Mouse (Mus musculus): ENCODE data around the gene Slc7a6. TPM values are rescaled to one million over a fixed set of nuclear protein-coding genes. Genes with fewer than 3 reads are reported as not detected.

The Slc7a6 gene
- polyA plus RNA-seq, 1 experiment from 2014 or later, result 68.9 TPM

DNA sequence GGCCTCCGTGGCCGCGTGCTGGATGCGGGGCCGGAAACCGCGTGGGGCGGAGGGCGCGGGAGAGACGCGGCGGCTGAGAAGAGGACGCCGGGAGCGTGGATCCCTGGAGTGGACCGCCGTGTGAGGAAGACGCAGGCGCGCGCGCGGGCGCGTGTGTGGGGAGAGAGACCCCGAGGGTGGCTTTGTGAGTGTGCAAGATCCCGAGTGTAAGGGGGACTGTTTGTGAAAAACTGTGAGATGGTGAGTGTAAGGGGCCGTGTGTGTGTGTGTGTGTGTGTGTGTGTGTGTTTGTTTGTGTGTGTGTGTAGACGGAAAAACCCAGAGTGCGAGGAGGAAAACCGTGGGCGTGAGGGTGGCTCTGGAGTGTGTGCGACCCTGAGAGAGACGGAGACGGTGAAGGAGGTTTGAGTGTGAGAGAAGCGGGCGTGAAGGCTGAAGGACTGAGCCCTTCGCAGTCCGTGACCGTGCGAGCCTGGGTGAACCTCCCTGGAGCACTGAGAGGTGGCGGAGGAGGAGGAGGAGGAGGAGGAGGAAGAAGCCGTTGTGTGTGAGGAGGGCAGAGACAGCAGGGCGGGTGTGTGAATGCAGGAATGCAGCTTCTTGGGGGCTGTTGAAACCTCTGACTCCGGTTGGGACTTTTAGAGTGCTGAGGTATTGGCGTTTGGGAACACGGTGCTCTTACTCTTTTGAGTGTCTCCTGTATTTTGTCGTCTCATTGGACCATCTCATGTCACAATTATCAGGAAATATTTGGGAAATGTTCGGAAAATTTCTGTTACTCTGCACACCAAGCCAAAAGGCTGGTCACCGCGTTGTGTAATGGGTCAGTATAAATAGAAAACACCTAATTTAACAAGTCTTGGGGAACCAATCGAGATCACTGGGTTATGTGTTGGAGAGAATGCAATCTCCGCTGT, 618 bp downstream of the Slc7a6 start:
- peak overlapping the region; percentile 90 for H3K9ac ChIP-seq
- H3K36me3 ChIP-seq, result peaks cover 4% of the 10 kb centered on the region
- H3K9me3 ChIP-seq, result no peaks in the 10 kb centered on the region
- peak; percentile 72 for ATAC-seq (ENCODE audit: low FRiP score, low read depth)
- under 1% methylated on average over 54 of the region's 54 CpGs for WGBS
- peaks cover 14% of the 10 kb centered on the region; the same call in 1 of the 2 replicates for H3K4me1 ChIP-seq
- H3K27me3 ChIP-seq, result no peaks in the 10 kb centered on the region
- H3K27ac ChIP-seq, result peak overlapping the region; percentile 89
- H3K4me3 ChIP-seq, result peak overlapping the region; percentile 81
- H3K4me2 ChIP-seq (replicated peaks), result peak overlapping the region; percentile 93

- H3K27ac ChIP-seq, result no peak overlapping the region
- no peak for ATAC-seq (ENCODE audit: low FRiP score, low read depth)
- peak overlapping the region; percentile 93 for H3K4me2 ChIP-seq (replicated peaks)
- no peaks in the 10 kb centered on the region; the same call in 1 of the 2 replicates for H3K36me3 ChIP-seq
- peak overlapping the region; percentile 90 for H3K9ac ChIP-seq
- H3K4me1 ChIP-seq, result peaks cover 14% of the 10 kb centered on the region; the same call in 1 of the 2 replicates
- H3K9me3 ChIP-seq, result no peaks in the 10 kb centered on the region
- H3K4me3 ChIP-seq, result peak overlapping the region; percentile 81
- no peaks in the 10 kb centered on the region for H3K27me3 ChIP-seq
- WGBS, result 26% methylated on average over 6 of the region's 6 CpGs
Observed at GRCm38 (mm10) chr8:106169934-106170480, 1.4 kb downstream of the Slc7a6 start.

DNA sequence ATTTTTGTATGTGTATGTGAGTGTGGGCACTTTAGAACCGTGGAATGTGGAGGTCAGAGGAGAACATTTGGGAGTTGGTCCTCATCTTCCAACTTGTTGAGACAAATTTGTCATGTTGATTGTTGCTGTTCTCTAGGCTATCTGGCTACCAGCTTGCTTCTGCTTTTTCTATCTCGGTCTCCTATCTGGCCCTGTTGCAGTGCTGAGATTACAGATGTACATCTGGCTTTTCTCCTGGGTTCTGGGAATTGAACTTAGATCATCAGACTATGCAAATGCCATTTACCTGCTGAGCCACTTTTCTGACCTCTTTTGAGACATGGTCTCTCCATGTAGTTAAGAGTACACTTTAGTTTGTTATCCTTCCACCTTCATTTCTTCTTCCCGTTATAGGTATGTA, 4.9 kb downstream of the Slc7a6 start:
- H3K9ac ChIP-seq, result no peak overlapping the region
- no peak overlapping the region for H3K4me3 ChIP-seq
- H3K4me2 ChIP-seq (replicated peaks), result no peak overlapping the region
- peaks cover 28% of the 10 kb centered on the region for H3K4me1 ChIP-seq
- no peak for ATAC-seq (ENCODE audit: low FRiP score, low read depth)
- 88% methylated on average over 3 of the region's 3 CpGs for WGBS
- H3K27ac ChIP-seq, result no peak overlapping the region
- no peaks in the 10 kb centered on the region for H3K9me3 ChIP-seq
- H3K27me3 ChIP-seq, result no peaks in the 10 kb centered on the region
- H3K36me3 ChIP-seq, result no peaks in the 10 kb centered on the region

DNA sequence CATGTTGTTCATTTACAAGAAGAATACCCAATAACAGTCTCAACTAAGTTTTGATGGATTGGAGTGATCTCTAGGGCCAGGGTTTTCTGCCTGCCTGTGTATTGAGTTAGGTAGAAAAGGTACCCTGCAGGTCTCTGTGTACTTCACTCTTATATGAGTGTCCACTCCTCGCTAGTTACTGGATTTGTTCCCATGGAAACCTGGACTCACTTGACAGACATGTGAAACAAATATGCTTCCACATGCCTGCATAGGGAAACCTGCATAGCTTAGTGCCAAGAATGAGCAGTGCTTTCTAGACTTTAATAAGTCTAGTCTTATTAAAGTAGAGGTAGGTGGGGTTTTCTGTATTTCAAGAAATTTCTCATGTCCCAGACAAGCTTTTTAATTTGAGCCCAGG, 8.2 kb downstream of the Slc7a6 start:
- Histone ChIP-seq H3K4me2 (replicated peaks) (no peak overlapping the region), H3K36me3 (peaks cover 10% of the 10 kb centered on the region), H3K9me3 (no peaks in the 10 kb centered on the region), H3K4me3 (no peak overlapping the region), H3K4me1 (peaks cover 19% of the 10 kb centered on the region), H3K27me3 (no peaks in the 10 kb centered on the region), H3K27ac (no peak overlapping the region), H3K9ac (no peak overlapping the region)
- 14% methylated on average over 1 of the region's 1 CpGs for WGBS
- ATAC-seq (ENCODE audit: low FRiP score, low read depth), result peak; percentile 59; the same call in 1 of the 2 replicates

GRCm38 (mm10) chr8:106177594-106177993, 8.9 kb downstream of the Slc7a6 start:
- Histone ChIP-seq H3K27me3 (no peaks in the 10 kb centered on the region), H3K4me3 (no peak overlapping the region), H3K9me3 (no peaks in the 10 kb centered on the region), H3K4me1 (peaks cover 19% of the 10 kb centered on the region), H3K36me3 (peaks cover 16% of the 10 kb centered on the region), H3K4me2 (replicated peaks) (no peak overlapping the region), H3K9ac (no peak overlapping the region), H3K27ac (no peak overlapping the region)
- 85% methylated on average over 1 of the region's 1 CpGs for WGBS
- no peak for ATAC-seq (ENCODE audit: low FRiP score, low read depth)

DNA sequence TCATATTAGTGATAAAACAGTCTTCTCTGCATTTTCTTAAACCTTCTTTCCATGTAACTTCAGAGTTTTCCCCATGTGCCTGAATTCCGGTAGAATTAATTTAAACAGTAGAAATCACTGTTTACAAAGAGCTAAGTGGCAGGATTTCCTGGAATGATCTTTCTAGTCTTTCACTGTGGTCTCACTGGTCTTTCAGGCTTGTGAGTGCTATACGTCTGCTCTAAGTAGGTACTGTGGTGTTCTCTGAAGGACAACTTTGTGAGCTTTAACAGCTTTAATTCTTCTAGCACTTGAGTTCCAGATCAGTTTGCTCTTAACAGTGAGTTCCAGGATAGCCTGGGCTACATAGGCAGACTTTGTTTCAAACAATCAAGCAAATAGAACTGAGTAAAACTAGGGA, 9.8 kb downstream of the Slc7a6 start:
- Histone ChIP-seq H3K4me2 (replicated peaks) (no peak overlapping the region), H3K4me3 (no peak overlapping the region), H3K9me3 (no peaks in the 10 kb centered on the region), H3K27me3 (no peaks in the 10 kb centered on the region), H3K4me1 (peaks cover 19% of the 10 kb centered on the region), H3K9ac (no peak overlapping the region), H3K36me3 (peaks cover 18% of the 10 kb centered on the region), H3K27ac (no peak overlapping the region)
- WGBS, result 70% methylated on average over 2 of the region's 2 CpGs
- no peak for ATAC-seq (ENCODE audit: low FRiP score, low read depth)

DNA sequence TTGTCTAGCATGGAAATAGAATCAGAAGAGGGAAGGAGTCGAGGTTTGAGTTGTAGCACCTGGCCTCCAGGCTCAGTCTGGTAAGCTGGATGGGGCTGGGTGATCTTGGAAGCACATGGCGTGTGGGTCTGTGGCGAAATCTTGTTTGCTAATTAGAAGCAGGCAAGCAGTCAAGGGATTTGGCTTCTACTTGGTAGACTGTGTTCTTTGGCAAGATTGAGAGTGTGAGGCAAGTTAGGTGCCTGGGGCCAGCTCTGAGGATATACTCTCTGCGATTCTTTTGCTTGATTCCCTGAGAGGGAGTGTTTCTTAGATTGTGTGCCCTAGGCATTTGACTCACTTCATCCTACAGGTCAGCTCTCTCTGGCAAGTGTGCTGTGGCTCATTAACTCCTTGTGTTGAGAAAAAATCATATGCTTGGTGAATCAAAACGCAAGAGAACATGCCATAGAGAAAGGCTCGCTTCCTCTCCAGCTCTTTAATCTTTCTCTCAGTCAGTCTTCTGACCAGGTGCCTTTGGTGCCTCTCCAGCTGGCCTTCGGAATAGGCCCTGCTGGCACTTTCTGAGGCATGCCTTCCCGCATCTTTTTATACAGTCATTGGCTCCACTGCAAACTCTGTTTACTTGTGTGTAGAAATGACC, 17.1 kb downstream of the Slc7a6 start:
- 67% methylated on average over 8 of the region's 8 CpGs for WGBS
- Histone ChIP-seq H3K9me3 (no peaks in the 10 kb centered on the region), H3K4me3 (no peak overlapping the region), H3K9ac (no peak overlapping the region), H3K27ac (no peak overlapping the region), H3K36me3 (peaks cover 51% of the 10 kb centered on the region), H3K27me3 (no peaks in the 10 kb centered on the region), H3K4me1 (no peaks in the 10 kb centered on the region), H3K4me2 (replicated peaks) (no peak overlapping the region)
- no peak for ATAC-seq (ENCODE audit: low FRiP score, low read depth)

DNA sequence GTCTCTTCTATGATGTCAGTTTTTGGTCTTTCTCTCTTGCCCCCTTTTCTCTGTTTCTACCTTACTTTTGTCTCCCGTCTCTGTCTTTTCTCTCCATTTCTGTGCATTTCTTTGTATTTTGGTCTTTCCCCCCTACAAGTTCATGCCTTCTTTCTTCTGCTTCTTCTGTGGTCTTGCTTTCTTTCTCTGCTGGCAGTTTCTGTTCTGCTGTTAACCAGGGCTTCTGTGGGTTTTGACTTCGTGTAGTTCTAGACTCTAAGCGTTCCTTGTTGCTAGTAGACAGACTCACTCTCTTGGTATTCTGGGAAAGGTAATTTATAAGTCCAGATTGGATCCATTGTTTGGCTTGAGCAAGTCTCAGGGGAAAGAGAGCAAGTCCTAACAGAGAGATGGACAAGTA, 17.7 kb downstream of the Slc7a6 start:
- Histone ChIP-seq H3K27me3 (no peaks in the 10 kb centered on the region), H3K9ac (no peak overlapping the region), H3K27ac (no peak overlapping the region), H3K9me3 (no peaks in the 10 kb centered on the region), H3K4me2 (replicated peaks) (no peak overlapping the region), H3K4me1 (no peaks in the 10 kb centered on the region), H3K4me3 (no peak overlapping the region), H3K36me3 (peaks cover 57% of the 10 kb centered on the region)
- 89% methylated on average over 3 of the region's 3 CpGs for WGBS
- ATAC-seq (ENCODE audit: low FRiP score, low read depth), result no peak

DNA sequence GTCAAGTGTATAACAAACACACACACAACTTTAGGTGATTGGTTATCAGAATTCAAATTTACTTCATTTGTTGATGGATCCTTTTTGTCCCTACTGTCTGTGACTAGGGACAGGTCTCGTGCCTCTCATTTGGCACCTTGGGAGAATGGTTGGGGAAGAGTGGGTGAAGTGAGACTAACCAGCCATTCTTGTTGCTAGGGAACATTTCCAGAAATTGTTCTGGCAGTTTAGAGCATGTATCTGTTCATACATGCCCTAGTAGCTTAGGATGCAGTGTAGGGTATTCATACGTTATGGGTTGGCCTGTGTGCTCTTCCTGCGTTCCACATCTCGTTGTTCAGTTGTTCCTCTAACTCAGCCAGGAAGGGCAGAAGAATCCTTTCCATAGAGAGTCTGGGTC, 20.5 kb downstream of the Slc7a6 start:
- Histone ChIP-seq H3K27me3 (no peaks in the 10 kb centered on the region), H3K9ac (no peak overlapping the region), H3K36me3 (peaks cover 68% of the 10 kb centered on the region), H3K4me2 (replicated peaks) (no peak overlapping the region), H3K27ac (no peak overlapping the region), H3K4me3 (no peak overlapping the region), H3K4me1 (no peaks in the 10 kb centered on the region), H3K9me3 (no peaks in the 10 kb centered on the region)
- WGBS, result 96% methylated on average over 4 of the region's 4 CpGs
- no peak for ATAC-seq (ENCODE audit: low FRiP score, low read depth)

- WGBS, result 86% methylated on average over 5 of the region's 5 CpGs
Observed at GRCm38 (mm10) chr8:106191639-106192038, 23.0 kb downstream of the Slc7a6 start.

GRCm38 (mm10) chr8:106193162-106193561, 24.5 kb downstream of the Slc7a6 start:
- H3K27ac ChIP-seq, result no peak overlapping the region
- ATAC-seq (ENCODE audit: low FRiP score, low read depth), result no peak

More at GRCm38 (mm10) chr8:106191639-106192038, 23.0 kb downstream of the Slc7a6 start:
- Histone ChIP-seq H3K27me3 (no peaks in the 10 kb centered on the region), H3K4me2 (replicated peaks) (no peak overlapping the region), H3K4me1 (no peaks in the 10 kb centered on the region), H3K9ac (no peak overlapping the region), H3K4me3 (no peak overlapping the region), H3K36me3 (peaks cover 85% of the 10 kb centered on the region), H3K9me3 (no peaks in the 10 kb centered on the region), H3K27ac (no peak overlapping the region)
- no peak for ATAC-seq (ENCODE audit: low FRiP score, low read depth)

GRCm38 (mm10) chr8:106194062-106194461, 25.4 kb downstream of the Slc7a6 start:
- no peak overlapping the region for H3K9ac ChIP-seq
- H3K27me3 ChIP-seq, result no peaks in the 10 kb centered on the region
- 76% methylated on average over 5 of the region's 5 CpGs for WGBS
- H3K9me3 ChIP-seq, result no peaks in the 10 kb centered on the region
- peaks cover 83% of the 10 kb centered on the region for H3K36me3 ChIP-seq
- H3K4me1 ChIP-seq, result no peaks in the 10 kb centered on the region
- ATAC-seq (ENCODE audit: low FRiP score, low read depth), result no peak
- H3K27ac ChIP-seq, result no peak overlapping the region
- H3K4me3 ChIP-seq, result no peak overlapping the region
- no peak overlapping the region for H3K4me2 ChIP-seq (replicated peaks)

More at GRCm38 (mm10) chr8:106193162-106193561, 24.5 kb downstream of the Slc7a6 start:
- Histone ChIP-seq H3K36me3 (peaks cover 87% of the 10 kb centered on the region), H3K9ac (no peak overlapping the region), H3K4me3 (no peak overlapping the region), H3K9me3 (no peaks in the 10 kb centered on the region), H3K27me3 (no peaks in the 10 kb centered on the region), H3K4me1 (no peaks in the 10 kb centered on the region), H3K4me2 (replicated peaks) (no peak overlapping the region)
- 88% methylated on average over 6 of the region's 6 CpGs for WGBS
